8 mouse cellular contexts compared by ENCODE assay signal in genomic region chr12:27339171-27339751, GRCm38 (mm10). TPM values are rescaled to one million over a fixed set of nuclear protein-coding genes. Genes with fewer than 3 reads are reported as not detected.
DNase-seq lines count a peak whose midpoint lies in the region; ATAC-seq and TF ChIP-seq lines count a peak whose summit lies in the region.

No protein-coding gene starts in this region.

- 0 out of 2 replicates have a peak, but pooled peaks have one; percentile 24 for TF ChIP-seq POLR2A in embryonic fibroblast, embryonic 13.5 days (IDR thresholded peaks at IDR 0.05; ENCODE audit: low read depth, low read length)

- H3K4me3 ChIP-seq in megakaryocyte, embryonic 14.5 days (replicated peaks) = peak overlapping the region; percentile 64
- peak overlapping the region; percentile 83 for H3K4me3 ChIP-seq in embryonic fibroblast, embryonic 13.5 days (ENCODE audit: insufficient read depth, low read length)
- peak overlapping the region; percentile 75 for H3K4me3 ChIP-seq in lung, embryonic 16.5 days (ENCODE audit: low read length)

- no peak for TF ChIP-seq CTCF in embryonic fibroblast, embryonic 13.5 days (IDR thresholded peaks at IDR 0.05; ENCODE audit: borderline replicate concordance, insufficient read depth, low read length)

- peaks cover 56% of the 10 kb centered on the region for H3K27me3 ChIP-seq in megakaryocyte, embryonic 14.5 days (replicated peaks)
- H3K27me3 ChIP-seq in lung, embryonic 16.5 days (ENCODE audit: control insufficient read depth, insufficient read depth, low read depth, low read length) = no peaks in the 10 kb centered on the region

- ATAC-seq in megakaryocyte, adult 5-6 weeks (ENCODE audit: poor library complexity, severe bottlenecking) = no peak
- ATAC-seq in lung, embryonic 16.5 days (ENCODE audit: low read depth) = no peak

- H3K9me3 ChIP-seq in megakaryocyte, embryonic 14.5 days = peaks cover 15% of the 10 kb centered on the region; the same call in 1 of the 2 replicates
- H3K9me3 ChIP-seq in lung, embryonic 16.5 days (ENCODE audit: control insufficient read depth, low read length) = no peaks in the 10 kb centered on the region

- peak; percentile 59 for DNase-seq in heart, postnatal 4 days
- DNase-seq in layer of hippocampus, postnatal 36 days = peak; percentile 58 to 63
- DNase-seq in right cerebral cortex, adult 2 months (ENCODE audit: low spot score in 2 of 2) = peak; percentile 64 to 69
- no peak for DNase-seq in spleen, postnatal 14 days (ENCODE audit: low spot score in 2 of 2)

- WGBS in lung, embryonic 16.5 days = under 1% methylated on average over 47 of the region's 47 CpGs

- H3K9ac ChIP-seq in lung, embryonic 16.5 days (ENCODE audit: low read length) = peak overlapping the region; percentile 83

- peaks cover 15% of the 10 kb centered on the region; the same call in 1 of the 2 replicates for H3K4me1 ChIP-seq in megakaryocyte, embryonic 14.5 days
- H3K4me1 ChIP-seq in embryonic fibroblast, embryonic 13.5 days (ENCODE audit: control insufficient read depth, insufficient read depth, low read length) = no peaks in the 10 kb centered on the region
- peaks cover 10% of the 10 kb centered on the region; the same call in 1 of the 2 replicates for H3K4me1 ChIP-seq in lung, embryonic 16.5 days (replicated peaks; ENCODE audit: control insufficient read depth, insufficient read depth, low read length)

- H3K36me3 ChIP-seq in megakaryocyte, embryonic 14.5 days (replicated peaks; ENCODE audit: low read length) = no peaks in the 10 kb centered on the region
- no peaks in the 10 kb centered on the region for H3K36me3 ChIP-seq in lung, embryonic 16.5 days (ENCODE audit: control insufficient read depth, insufficient read depth, low read length)

- H3K4me2 ChIP-seq in lung, embryonic 16.5 days (ENCODE audit: low read depth, low read length) = peak overlapping the region; percentile 89

- H3K27ac ChIP-seq in embryonic fibroblast, embryonic 13.5 days (ENCODE audit: insufficient read depth, low read length) = no peak overlapping the region; the same call in 1 of the 2 replicates
- peak overlapping the region; percentile 83 for H3K27ac ChIP-seq in lung, embryonic 16.5 days (ENCODE audit: low read length)

RNA-seq across cellular contexts. Expression of gene Sox11, which starts 3.1 kb away (rescaled TPM):
- not detected in 2 replicates for polyA plus RNA-seq in megakaryocyte, embryonic 14.5 days (2012; ENCODE audit: insufficient read depth, low replicate concordance)
- not detected in 2 replicates for total RNA-seq in megakaryocyte, adult 5-6 weeks (2015)
- not detected in 2 replicates for total RNA-seq in megakaryocyte, adult 5-6 weeks (2017)
- 12.6 and 18.9 TPM in 2 replicates for polyA plus RNA-seq in embryonic fibroblast, embryonic 13.5 days (2011; ENCODE audit: insufficient read length, low read depth, missing spikeins)
- 1 to 10 TPM; 6.0 to 6.3 TPM for total RNA-seq in heart, postnatal 4 days (2021)
- total RNA-seq in layer of hippocampus, postnatal 36 days (2021) = 10 to 100 TPM; 24.5 to 25.5 TPM
- polyA plus RNA-seq in lung, embryonic 16.5 days (2015; fragmentation: Nextera tagmentation; extraction: Ambion mirVana) = 25.4 and 29.0 TPM in 2 replicates

Comparison
In these comparisons a context has a peak if more than half of its experiments do, and no peak if none do; other contexts are left out.
1. DNase-seq: peak in heart, postnatal 4 days (single experiment), layer of hippocampus, postnatal 36 days (2 of 2) and right cerebral cortex, adult 2 months (2 of 2); none in spleen, postnatal 14 days (0 of 2).
2. RNA of gene Sox11, which starts 3.1 kb away (total RNA-seq): 24.5 to 25.5 TPM in layer of hippocampus, postnatal 36 days and 6.0 to 6.3 TPM in heart, postnatal 4 days; not detected in megakaryocyte, adult 5-6 weeks; every median in the first group is over 4 times any median in the second.
3. Peak in every context shown above with its lines, with median percentiles within 50 percentile points of each other: H3K4me3 ChIP-seq.